Mouse (Mus musculus) fibroblast of lung, adult 2 months (primary cell): ENCODE measurements around the gene Hs6st3.

Source experiments
- DNase-seq: peaks from one replicate; pipeline ENCODE4 v3.0.0-alpha.2; 2011; ENCODE audit warnings: low read depth

Gene Hs6st3

GRCm38 (mm10) chr14:119656936-119657335 is 518.8 kb downstream of the Hs6st3 start:
- no peak for DNase-seq

- DNase-seq = no peak
Observed at GRCm38 (mm10) chr14:119665741-119666141, 527.6 kb downstream of the Hs6st3 start.

- no peak for DNase-seq
Observed at GRCm38 (mm10) chr14:119667421-119667820, 529.3 kb downstream of the Hs6st3 start.

GRCm38 (mm10) chr14:119670836-119671587 is 532.9 kb downstream of the Hs6st3 start:
- DNase-seq = no peak

GRCm38 (mm10) chr14:119678574-119678973 is 540.4 kb downstream of the Hs6st3 start:
- no peak for DNase-seq

- no peak for DNase-seq
Observed at GRCm38 (mm10) chr14:119680052-119680451, 541.9 kb downstream of the Hs6st3 start.

- DNase-seq = no peak
Observed at GRCm38 (mm10) chr14:119687885-119688284, 549.7 kb downstream of the Hs6st3 start.

GRCm38 (mm10) chr14:119699982-119700381 is 561.8 kb downstream of the Hs6st3 start:
- no peak for DNase-seq

- no peak for DNase-seq
Observed at GRCm38 (mm10) chr14:119714712-119715111, 576.6 kb downstream of the Hs6st3 start.

- no peak for DNase-seq
Observed at GRCm38 (mm10) chr14:119717323-119717722, 579.2 kb downstream of the Hs6st3 start.

GRCm38 (mm10) chr14:119725102-119725501 is 587.0 kb downstream of the Hs6st3 start:
- no peak for DNase-seq

- no peak for DNase-seq
Observed at GRCm38 (mm10) chr14:119731436-119732080, 593.4 kb downstream of the Hs6st3 start.

- no peak for DNase-seq
Observed at GRCm38 (mm10) chr14:119732219-119732618, 594.1 kb downstream of the Hs6st3 start.

- no peak for DNase-seq
Observed at GRCm38 (mm10) chr14:119737408-119737961, 599.3 kb downstream of the Hs6st3 start.

- DNase-seq = no peak
Observed at GRCm38 (mm10) chr14:119741791-119742190, 603.6 kb downstream of the Hs6st3 start.

- no peak for DNase-seq
Observed at GRCm38 (mm10) chr14:119761376-119761775, 623.2 kb downstream of the Hs6st3 start.

GRCm38 (mm10) chr14:119772040-119772439 is 633.9 kb downstream of the Hs6st3 start:
- DNase-seq = no peak

- no peak for DNase-seq
Observed at GRCm38 (mm10) chr14:119776261-119776660, 638.1 kb downstream of the Hs6st3 start.

GRCm38 (mm10) chr14:119779982-119780588 is 641.9 kb downstream of the Hs6st3 start:
- DNase-seq = no peak

GRCm38 (mm10) chr14:119781111-119781510 is 643.0 kb downstream of the Hs6st3 start:
- DNase-seq = no peak

GRCm38 (mm10) chr14:119789457-119789856 is 651.3 kb downstream of the Hs6st3 start:
- no peak for DNase-seq

GRCm38 (mm10) chr14:119797172-119797850 is 659.2 kb downstream of the Hs6st3 start:
- no peak for DNase-seq
